ENCODE assay signal across 18 mouse cellular contexts in genomic region chr13:82453650-82454049, GRCm38 (mm10).
A peak's percentile ranks its signal among the peaks of the same experiment; 100 is the strongest.
DNase-seq lines count a peak whose midpoint lies in the region; ATAC-seq and TF ChIP-seq lines count a peak whose summit lies in the region.
"Had no signal": no experiment of that assay in that cellular context is flagged by ENCODE, and none has a peak within 500 bp of the region (broad histone marks: within the 10 kb centered on the region; RNA-seq: fewer than 3 reads in every experiment).

No protein-coding gene starts in this region.

- DNase-seq in forebrain, embryonic 10.5 days (ENCODE audit: extremely low spot score, low spot score), result no peak
- peak; percentile 7 for DNase-seq in brain, adult 2 months (ENCODE audit: low read depth, low spot score)
- peak; percentile 25 for DNase-seq in brain, embryonic 14.5 days (ENCODE audit: low read depth)
- DNase-seq: adrenal gland, adult 2 months; adrenal gland, postnatal 10 days; adrenal gland, postnatal 25 days; cerebellum, adult 11 months; cerebellum, adult 18-20 months; cerebellum, adult 8-10 months; cerebellum, adult 9-11 months; cerebellum, postnatal 14 days; cerebellum, postnatal 36 days had no signal

- TF ChIP-seq CTCF in brain, embryonic 14.5 days (IDR thresholded peaks at IDR 0.05; ENCODE audit: borderline replicate concordance, extremely low read depth, insufficient read depth, insufficient read length), result no peak

- ATAC-seq in forebrain, embryonic 13.5 days, result peak; percentile 66; the same call in 1 of the 2 replicates
- ATAC-seq in forebrain, embryonic 15.5 days (replicated peaks), result no peak
- peak; percentile 65; the same call in 1 of the 2 replicates for ATAC-seq in forebrain, embryonic 16.5 days
- ATAC-seq in megakaryocyte, adult 5-6 weeks (ENCODE audit: poor library complexity, severe bottlenecking), result no peak

- H3K9me3 ChIP-seq in forebrain, embryonic 13.5 days (replicated peaks), result no peaks in the 10 kb centered on the region
- H3K9me3 ChIP-seq in forebrain, embryonic 15.5 days, result no peaks in the 10 kb centered on the region
- no peaks in the 10 kb centered on the region for H3K9me3 ChIP-seq in forebrain, embryonic 16.5 days (ENCODE audit: control insufficient read depth, low read length)
- no peaks in the 10 kb centered on the region for H3K9me3 ChIP-seq in forebrain, embryonic 10.5 days
- H3K9me3 ChIP-seq: embryonic facial prominence, embryonic 10.5 days; embryonic facial prominence, embryonic 12.5 days had no signal

- H3K4me1 ChIP-seq in forebrain, embryonic 13.5 days, result no peaks in the 10 kb centered on the region
- H3K4me1 ChIP-seq in forebrain, embryonic 15.5 days, result no peaks in the 10 kb centered on the region
- H3K4me1 ChIP-seq in forebrain, embryonic 16.5 days (replicated peaks; ENCODE audit: control insufficient read depth, insufficient read depth, low read length), result no peaks in the 10 kb centered on the region
- H3K4me1 ChIP-seq in forebrain, embryonic 10.5 days, result no peaks in the 10 kb centered on the region
- H3K4me1 ChIP-seq: embryonic facial prominence, embryonic 10.5 days; embryonic facial prominence, embryonic 12.5 days had no signal

- no peak overlapping the region for H3K27ac ChIP-seq in forebrain, embryonic 13.5 days
- H3K27ac ChIP-seq in forebrain, embryonic 15.5 days (replicated peaks), result no peak overlapping the region
- no peak overlapping the region for H3K27ac ChIP-seq in forebrain, embryonic 16.5 days (ENCODE audit: low read length)
- no peak overlapping the region for H3K27ac ChIP-seq in forebrain, embryonic 10.5 days
- H3K27ac ChIP-seq: embryonic facial prominence, embryonic 10.5 days; embryonic facial prominence, embryonic 12.5 days had no signal

- no peaks in the 10 kb centered on the region for H3K36me3 ChIP-seq in forebrain, embryonic 13.5 days (ENCODE audit: poor library complexity, severe bottlenecking)
- H3K36me3 ChIP-seq in forebrain, embryonic 15.5 days, result no peaks in the 10 kb centered on the region
- no peaks in the 10 kb centered on the region for H3K36me3 ChIP-seq in forebrain, embryonic 16.5 days (ENCODE audit: control insufficient read depth, insufficient read depth)
- no peaks in the 10 kb centered on the region for H3K36me3 ChIP-seq in forebrain, embryonic 10.5 days (replicated peaks)
- H3K36me3 ChIP-seq: embryonic facial prominence, embryonic 10.5 days; embryonic facial prominence, embryonic 12.5 days had no signal

- 74% methylated on average over 5 of the region's 5 CpGs for WGBS in forebrain, embryonic 13.5 days
- 69% methylated on average over 5 of the region's 5 CpGs for WGBS in forebrain, embryonic 15.5 days
- 64% methylated on average over 5 of the region's 5 CpGs for WGBS in forebrain, embryonic 16.5 days
- 86% methylated on average over 5 of the region's 5 CpGs for WGBS in forebrain, embryonic 10.5 days

- H3K4me2 ChIP-seq in forebrain, embryonic 13.5 days, result no peak overlapping the region
- H3K4me2 ChIP-seq in forebrain, embryonic 15.5 days (replicated peaks), result no peak overlapping the region
- H3K4me2 ChIP-seq in forebrain, embryonic 16.5 days (ENCODE audit: low read length), result no peak overlapping the region
- H3K4me2 ChIP-seq: embryonic facial prominence, embryonic 12.5 days had no signal

- H3K9ac ChIP-seq in forebrain, embryonic 13.5 days, result no peak overlapping the region
- H3K9ac ChIP-seq in forebrain, embryonic 15.5 days (replicated peaks), result no peak overlapping the region
- H3K9ac ChIP-seq in forebrain, embryonic 16.5 days (replicated peaks; ENCODE audit: low read depth, low read length), result no peak overlapping the region
- H3K9ac ChIP-seq: embryonic facial prominence, embryonic 12.5 days had no signal

- TF ChIP-seq POLR2A in brain, embryonic 14.5 days (IDR thresholded peaks at IDR 0.05; ENCODE audit: borderline replicate concordance, extremely low read depth, insufficient read depth, insufficient read length, poor library complexity, severe bottlenecking), result no peak

- H3K27me3 ChIP-seq in forebrain, embryonic 13.5 days, result no peaks in the 10 kb centered on the region
- no peaks in the 10 kb centered on the region for H3K27me3 ChIP-seq in forebrain, embryonic 15.5 days
- H3K27me3 ChIP-seq in forebrain, embryonic 16.5 days (replicated peaks; ENCODE audit: control insufficient read depth, insufficient read depth, low read length), result no peaks in the 10 kb centered on the region
- H3K27me3 ChIP-seq in forebrain, embryonic 10.5 days (ENCODE audit: poor library complexity, severe bottlenecking), result no peaks in the 10 kb centered on the region
- H3K27me3 ChIP-seq: embryonic facial prominence, embryonic 12.5 days had no signal

- no peak overlapping the region for H3K4me3 ChIP-seq in forebrain, embryonic 13.5 days
- no peak overlapping the region for H3K4me3 ChIP-seq in forebrain, embryonic 15.5 days
- no peak overlapping the region for H3K4me3 ChIP-seq in forebrain, embryonic 16.5 days (replicated peaks; ENCODE audit: low read length)
- no peak overlapping the region for H3K4me3 ChIP-seq in forebrain, embryonic 10.5 days
- H3K4me3 ChIP-seq: embryonic facial prominence, embryonic 10.5 days; embryonic facial prominence, embryonic 12.5 days had no signal

Comparison
In these comparisons a context has a peak if more than half of its experiments do, and no peak if none do; other contexts are left out.
1. ATAC-seq: peak in forebrain, embryonic 13.5 days (single experiment) and forebrain, embryonic 16.5 days (single experiment); none in forebrain, embryonic 15.5 days (single experiment) and megakaryocyte, adult 5-6 weeks (single experiment).